Mouse (Mus musculus): ENCODE measurements at regions not wholly inside any gene's neighbourhood (a gene's known extent, or its start where the extent isn't known, plus 50 kb on each side); places are given as distances from the start of the nearest gene placed in this dataset.
"Not testable (repeated sequence)": the region's sequence is repeated elsewhere in the genome, so short reads cannot be mapped to it uniquely, and the experiment has no call there.

- H3K9me3 ChIP-seq (replicated peaks; ENCODE audit: control insufficient read depth, low read length): no peaks in the 10 kb centered on the region
- no peaks in the 10 kb centered on the region for H3K4me1 ChIP-seq (ENCODE audit: control insufficient read depth, insufficient read depth)
- H3K4me2 ChIP-seq (ENCODE audit: low read depth, low read length): no peak overlapping the region
- H3K27me3 ChIP-seq (ENCODE audit: control insufficient read depth, insufficient read depth, low read length): no peaks in the 10 kb centered on the region
- no peak for TF ChIP-seq CTCF (IDR thresholded peaks at IDR 0.05; ENCODE audit: low read depth)
- TF ChIP-seq EP300 (IDR thresholded peaks at IDR 0.05; ENCODE audit: low read depth): no peak
- DNase-seq (ENCODE audit: low spot score) (no peak), ATAC-seq (ENCODE audit: insufficient read depth, low read depth) (no peak)
- H3K4me3 ChIP-seq (ENCODE audit: low read depth, low read length): no peak overlapping the region
- 49% methylated on average over 2 of the region's 2 CpGs for WGBS
- H3K9ac ChIP-seq (replicated peaks; ENCODE audit: low read depth, low read length): no peak overlapping the region
- no peak overlapping the region for H3K27ac ChIP-seq (ENCODE audit: low read depth)
- no peaks in the 10 kb centered on the region for H3K36me3 ChIP-seq (replicated peaks; ENCODE audit: control insufficient read depth, insufficient read depth, low read length)
Measured at GRCm38 (mm10) chr11:48707192-48707591, 92.9 kb upstream of the Rack1 start.

GRCm38 (mm10) chr11:48710972-48711371, 89.2 kb upstream of the Rack1 start:
- TF ChIP-seq EP300 (IDR thresholded peaks at IDR 0.05; ENCODE audit: low read depth) (no peak), CTCF (IDR thresholded peaks at IDR 0.05; ENCODE audit: low read depth) (no peak)
- 83% methylated on average over 4 of the region's 4 CpGs for WGBS
- H3K36me3 ChIP-seq (replicated peaks; ENCODE audit: control insufficient read depth, insufficient read depth, low read length): no peaks in the 10 kb centered on the region
- DNase-seq (ENCODE audit: low spot score): no peak
- no peak overlapping the region for H3K9ac ChIP-seq (replicated peaks; ENCODE audit: low read depth, low read length)
- no peak overlapping the region for H3K4me3 ChIP-seq (ENCODE audit: low read depth, low read length)
- no peaks in the 10 kb centered on the region for H3K27me3 ChIP-seq (ENCODE audit: control insufficient read depth, insufficient read depth, low read length)
- no peak for ATAC-seq (ENCODE audit: insufficient read depth, low read depth)
- H3K4me1 ChIP-seq (ENCODE audit: control insufficient read depth, insufficient read depth): no peaks in the 10 kb centered on the region
- no peak overlapping the region for H3K27ac ChIP-seq (ENCODE audit: low read depth)
- no peaks in the 10 kb centered on the region for H3K9me3 ChIP-seq (replicated peaks; ENCODE audit: control insufficient read depth, low read length)
- H3K4me2 ChIP-seq (ENCODE audit: low read depth, low read length): no peak overlapping the region

GRCm38 (mm10) chr11:48724068-48724467, 76.1 kb upstream of the Rack1 start:
- Histone ChIP-seq H3K4me3 (ENCODE audit: low read depth, low read length) (no peak overlapping the region), H3K9me3 (replicated peaks; ENCODE audit: control insufficient read depth, low read length) (no peaks in the 10 kb centered on the region), H3K4me2 (ENCODE audit: low read depth, low read length) (no peak overlapping the region), H3K4me1 (ENCODE audit: control insufficient read depth, insufficient read depth) (no peaks in the 10 kb centered on the region), H3K27ac (ENCODE audit: low read depth) (no peak overlapping the region), H3K36me3 (replicated peaks; ENCODE audit: control insufficient read depth, insufficient read depth, low read length) (no peaks in the 10 kb centered on the region), H3K27me3 (ENCODE audit: control insufficient read depth, insufficient read depth, low read length) (no peaks in the 10 kb centered on the region), H3K9ac (replicated peaks; ENCODE audit: low read depth, low read length) (no peak overlapping the region)
- TF ChIP-seq CTCF (IDR thresholded peaks at IDR 0.05; ENCODE audit: low read depth): no peak
- DNase-seq (ENCODE audit: low spot score) (no peak), ATAC-seq (ENCODE audit: insufficient read depth, low read depth) (no peak)

GRCm38 (mm10) chr11:48730826-48731225, 69.3 kb upstream of the Rack1 start:
- H3K9ac ChIP-seq (replicated peaks; ENCODE audit: low read depth, low read length); H3K4me2 ChIP-seq (ENCODE audit: low read depth, low read length); H3K4me3 ChIP-seq (ENCODE audit: low read depth, low read length); H3K27ac ChIP-seq (ENCODE audit: low read depth); H3K4me1 ChIP-seq (ENCODE audit: control insufficient read depth, insufficient read depth); DNase-seq (ENCODE audit: low spot score); H3K36me3 ChIP-seq (replicated peaks; ENCODE audit: control insufficient read depth, insufficient read depth, low read length); H3K9me3 ChIP-seq (replicated peaks; ENCODE audit: control insufficient read depth, low read length); H3K27me3 ChIP-seq (ENCODE audit: control insufficient read depth, insufficient read depth, low read length); ATAC-seq (ENCODE audit: insufficient read depth, low read depth): not testable (repeated sequence)
- 65% methylated on average over 4 of the region's 4 CpGs for WGBS

GRCm38 (mm10) chr11:48746503-48746902, 53.6 kb upstream of the Rack1 start:
- no peak for DNase-seq (ENCODE audit: low spot score)

GRCm38 (mm10) chr11:48748066-48748465, 52.1 kb upstream of the Rack1 start:
- TF ChIP-seq CTCF (IDR thresholded peaks at IDR 0.05; ENCODE audit: low read depth) (no peak), EP300 (IDR thresholded peaks at IDR 0.05; ENCODE audit: low read depth) (no peak)
- 65% methylated on average over 2 of the region's 2 CpGs for WGBS
- H3K9me3 ChIP-seq (replicated peaks; ENCODE audit: control insufficient read depth, low read length): no peaks in the 10 kb centered on the region
- no peaks in the 10 kb centered on the region for H3K27me3 ChIP-seq (ENCODE audit: control insufficient read depth, insufficient read depth, low read length)
- H3K36me3 ChIP-seq (replicated peaks; ENCODE audit: control insufficient read depth, insufficient read depth, low read length): no peaks in the 10 kb centered on the region
- ATAC-seq (ENCODE audit: insufficient read depth, low read depth): no peak
- no peak for DNase-seq (ENCODE audit: low spot score)
- no peak overlapping the region for H3K27ac ChIP-seq (ENCODE audit: low read depth)
- no peak overlapping the region for H3K4me3 ChIP-seq (ENCODE audit: low read depth, low read length)
- no peaks in the 10 kb centered on the region for H3K4me1 ChIP-seq (ENCODE audit: control insufficient read depth, insufficient read depth)
- H3K9ac ChIP-seq (replicated peaks; ENCODE audit: low read depth, low read length): no peak overlapping the region
- no peak overlapping the region for H3K4me2 ChIP-seq (ENCODE audit: low read depth, low read length)

More at GRCm38 (mm10) chr11:48746503-48746902, 53.6 kb upstream of the Rack1 start:
- Histone ChIP-seq H3K27me3 (ENCODE audit: control insufficient read depth, insufficient read depth, low read length) (no peaks in the 10 kb centered on the region), H3K9ac (replicated peaks; ENCODE audit: low read depth, low read length) (no peak overlapping the region), H3K4me1 (ENCODE audit: control insufficient read depth, insufficient read depth) (no peaks in the 10 kb centered on the region), H3K9me3 (replicated peaks; ENCODE audit: control insufficient read depth, low read length) (no peaks in the 10 kb centered on the region), H3K4me3 (ENCODE audit: low read depth, low read length) (no peak overlapping the region), H3K36me3 (replicated peaks; ENCODE audit: control insufficient read depth, insufficient read depth, low read length) (no peaks in the 10 kb centered on the region), H3K27ac (ENCODE audit: low read depth) (no peak overlapping the region), H3K4me2 (ENCODE audit: low read depth, low read length) (no peak overlapping the region)
- 75% methylated on average over 1 of the region's 1 CpGs for WGBS
- ATAC-seq (ENCODE audit: insufficient read depth, low read depth): no peak
- no peak for TF ChIP-seq EP300 (IDR thresholded peaks at IDR 0.05; ENCODE audit: low read depth)
- TF ChIP-seq CTCF (IDR thresholded peaks at IDR 0.05; ENCODE audit: low read depth): no peak
